Mouse (Mus musculus) kidney, adult 2 months (tissue): ENCODE measurements at regions not wholly inside any gene's neighbourhood (a gene's known extent, or its start where the extent isn't known, plus 50 kb on each side); places are given as distances from the start of the nearest gene placed in this dataset.
"Not testable (repeated sequence)": the region's sequence is repeated elsewhere in the genome, so short reads cannot be mapped to it uniquely, and the experiment has no call there.

Experiments used
- DNase-seq: peaks from one replicate; pipeline ENCODE4 v3.0.0; 2021
- H3K27ac ChIP-seq: fragments of 200-500 bp; 2 replicates; pipeline ENCODE4 v1.5.1; 2012; ENCODE audit warnings: low read depth, low read length, control low read depth, inconsistent platforms; ENCODE audit not compliant: insufficient read depth
- H3K27me3 ChIP-seq: fragments of 200-500 bp; replicated peaks from 2 replicates; pipeline ENCODE4 v1.6.1; 2012; ENCODE audit warnings: mild to moderate bottlenecking, moderate library complexity, low read length, inconsistent platforms; ENCODE audit not compliant: control insufficient read depth, insufficient read depth
- H3K36me3 ChIP-seq: fragments of 200-500 bp; 2 replicates; pipeline ENCODE4 v1.6.1; 2012; ENCODE audit warnings: mild to moderate bottlenecking, moderate library complexity, low read length, inconsistent platforms; ENCODE audit not compliant: control insufficient read depth, insufficient read depth
- H3K4me1 ChIP-seq: fragments of 200-500 bp; 2 replicates; pipeline ENCODE4 v1.6.1; 2011; ENCODE audit warnings: low read length; ENCODE audit not compliant: control insufficient read depth, insufficient read depth
- H3K4me3 ChIP-seq: fragments of 200-500 bp; 2 replicates; pipeline ENCODE4 v1.5.1; 2011; ENCODE audit warnings: mild to moderate bottlenecking, low read depth, low read length, control low read depth; ENCODE audit not compliant: insufficient read depth
- CTCF ChIP-seq: fragments of 200-500 bp; conservative IDR thresholded peaks from 2 replicates; pipeline ENCODE4 v1.5.1; 2011; ENCODE audit warnings: low read depth, mild to moderate bottlenecking, control low read depth, low read length, moderate library complexity, mixed read lengths; ENCODE audit not compliant: insufficient read depth, insufficient read length
- POLR2A ChIP-seq: fragments of 200-500 bp; IDR thresholded peaks from one replicate; pipeline ENCODE4 v1.6.1; 2011; ENCODE audit warnings: low read depth, low read length, control low read depth
- WGBS: fragments of 180-500 bp; shearing (Covaris S2); methylation state at CpG from one replicate; pipeline ENCODE4 v1.1.7; 2018; 5-methylcytosine and 5-hydroxymethylcytosine counted together

- TF ChIP-seq POLR2A (no peak), CTCF (no peak)
- peak; percentile 3 for DNase-seq
- WGBS: 49% methylated on average over 10 of the region's 10 CpGs
Observed at GRCm38 (mm10) chr8:35075971-35076370, 689.6 kb upstream of the Gm19410 start.

GRCm38 (mm10) chr8:35083161-35083560 lies 682.4 kb upstream of the Gm19410 start:
- Histone ChIP-seq H3K27ac (no peak overlapping the region), H3K4me1 (no peaks in the 10 kb centered on the region), H3K4me3 (no peak overlapping the region), H3K36me3 (no peaks in the 10 kb centered on the region), H3K27me3 (no peaks in the 10 kb centered on the region; the same call in 1 of the 2 replicates)
- no peak for TF ChIP-seq POLR2A
- no peak for TF ChIP-seq CTCF
- whole genome bisulfite sequencing: 63% methylated on average over 1 of the region's 1 CpGs
- no peak for DNase-seq

More at GRCm38 (mm10) chr8:35075971-35076370, 689.6 kb upstream of the Gm19410 start:
- Histone ChIP-seq H3K27ac (no peak overlapping the region), H3K27me3 (no peaks in the 10 kb centered on the region), H3K4me1 (no peaks in the 10 kb centered on the region), H3K36me3 (no peaks in the 10 kb centered on the region), H3K4me3 (no peak overlapping the region)

- H3K27ac ChIP-seq: no peak overlapping the region
- no peak for DNase-seq
Observed at GRCm38 (mm10) chr8:35087070-35087469, 678.5 kb upstream of the Gm19410 start.

GRCm38 (mm10) chr8:35088380-35089244 lies 677.0 kb upstream of the Gm19410 start:
- Histone ChIP-seq H3K27me3 (no peaks in the 10 kb centered on the region; the same call in 1 of the 2 replicates), H3K36me3 (no peaks in the 10 kb centered on the region), H3K4me1 (no peaks in the 10 kb centered on the region), H3K4me3 (no peak overlapping the region), H3K27ac (no peak overlapping the region)
- TF ChIP-seq CTCF: no peak
- no peak for TF ChIP-seq POLR2A
- 87% methylated on average over 18 of the region's 18 CpGs for WGBS
- DNase-seq: no peak

More at GRCm38 (mm10) chr8:35087070-35087469, 678.5 kb upstream of the Gm19410 start:
- H3K27me3 ChIP-seq: no peaks in the 10 kb centered on the region; the same call in 1 of the 2 replicates
- no peak overlapping the region for H3K4me3 ChIP-seq
- TF ChIP-seq POLR2A: no peak
- TF ChIP-seq CTCF: no peak
- 87% methylated on average over 2 of the region's 2 CpGs for WGBS
- H3K4me1 ChIP-seq: no peaks in the 10 kb centered on the region
- no peaks in the 10 kb centered on the region for H3K36me3 ChIP-seq

- Histone ChIP-seq H3K4me3 (no peak overlapping the region), H3K27me3 (no peaks in the 10 kb centered on the region; the same call in 1 of the 2 replicates), H3K36me3 (no peaks in the 10 kb centered on the region), H3K4me1 (no peaks in the 10 kb centered on the region), H3K27ac (no peak overlapping the region)
- no peak for DNase-seq
- 88% methylated on average over 8 of the region's 8 CpGs for WGBS
- TF ChIP-seq CTCF (no peak), POLR2A (no peak)
Observed at GRCm38 (mm10) chr8:35089519-35089918, 676.1 kb upstream of the Gm19410 start.

- Histone ChIP-seq H3K4me1 (no peaks in the 10 kb centered on the region), H3K27me3 (no peaks in the 10 kb centered on the region), H3K4me3 (no peak overlapping the region), H3K27ac (no peak overlapping the region), H3K36me3 (no peaks in the 10 kb centered on the region)
- 83% methylated on average over 5 of the region's 5 CpGs for WGBS
- no peak for DNase-seq
- no peak for TF ChIP-seq CTCF
- no peak for TF ChIP-seq POLR2A
Observed at GRCm38 (mm10) chr8:35101701-35102100, 663.9 kb upstream of the Gm19410 start.

- H3K27ac ChIP-seq, H3K4me1 ChIP-seq, DNase-seq, H3K27me3 ChIP-seq, H3K36me3 ChIP-seq, H3K4me3 ChIP-seq: not testable (repeated sequence)
- 83% methylated on average over 3 of the region's 3 CpGs for WGBS
Observed at GRCm38 (mm10) chr8:35102102-35102501, 663.5 kb upstream of the Gm19410 start.

GRCm38 (mm10) chr8:35104465-35104876 lies 661.1 kb upstream of the Gm19410 start:
- DNase-seq, H3K4me3 ChIP-seq, H3K27ac ChIP-seq, H3K4me1 ChIP-seq, H3K27me3 ChIP-seq, H3K36me3 ChIP-seq: not testable (repeated sequence)
